Comparison of ENCODE assay signal across 9 mouse cellular contexts in the genomic region with DNA sequence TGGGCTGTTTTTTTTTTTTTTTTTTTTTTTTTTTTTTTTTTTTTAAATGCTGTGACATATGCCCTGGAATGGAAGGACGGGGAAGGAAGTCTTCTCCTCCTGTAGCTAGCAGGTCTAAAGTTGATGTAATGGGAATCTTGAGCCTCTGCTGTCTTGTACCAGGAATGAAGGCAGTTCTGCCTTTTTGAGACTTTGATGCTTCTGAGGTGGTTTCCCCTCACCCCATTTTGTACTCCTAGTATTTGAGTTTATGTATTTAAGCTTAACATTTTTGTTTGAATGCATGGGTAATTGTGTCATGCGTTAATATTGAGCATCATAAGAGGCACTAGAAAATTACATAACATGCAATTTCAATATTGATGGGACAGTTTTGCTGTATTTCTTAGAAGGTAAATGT. TPM values are rescaled to one million over a fixed set of nuclear protein-coding genes. Genes with fewer than 3 reads are reported as not detected.
DNase-seq lines count a peak whose midpoint lies in the region; ATAC-seq and TF ChIP-seq lines count a peak whose summit lies in the region.
"Had no signal": no experiment of that assay in that cellular context is flagged by ENCODE, and none has a peak within 500 bp of the region (broad histone marks: within the 10 kb centered on the region; RNA-seq: fewer than 3 reads in every experiment).

No protein-coding gene starts in this region.

- H3K9ac ChIP-seq in lung, postnatal 0 days (replicated peaks; ENCODE audit: low read depth) = no peak overlapping the region
- H3K9ac ChIP-seq in limb, embryonic 15.5 days = no peak overlapping the region
- H3K9ac ChIP-seq in stomach, embryonic 15.5 days = no peak overlapping the region

- TF ChIP-seq CTCF in lung, postnatal 0 days (IDR thresholded peaks at IDR 0.05) = no peak

- no peaks in the 10 kb centered on the region for H3K27me3 ChIP-seq in lung, postnatal 0 days (replicated peaks; ENCODE audit: insufficient read depth, low read length)
- no peaks in the 10 kb centered on the region for H3K27me3 ChIP-seq in limb, embryonic 15.5 days
- H3K27me3 ChIP-seq in stomach, embryonic 15.5 days (replicated peaks) = no peaks in the 10 kb centered on the region

- TF ChIP-seq EP300 in lung, postnatal 0 days (IDR thresholded peaks at IDR 0.05) = no peak

- 34% methylated on average over 2 of the region's 2 CpGs for WGBS in lung, postnatal 0 days
- WGBS in limb, embryonic 15.5 days = 70% methylated on average over 2 of the region's 2 CpGs
- WGBS in stomach, embryonic 15.5 days = 76% methylated on average over 2 of the region's 2 CpGs

- no peaks in the 10 kb centered on the region for H3K9me3 ChIP-seq in lung, postnatal 0 days (ENCODE audit: low read length)
- no peaks in the 10 kb centered on the region for H3K9me3 ChIP-seq in limb, embryonic 15.5 days
- no peaks in the 10 kb centered on the region for H3K9me3 ChIP-seq in stomach, embryonic 15.5 days

- DNase-seq in heart, adult 11 months = peak; percentile 18
- no peak for DNase-seq in heart, adult 18-20 months
- no peak for DNase-seq in lung, postnatal 0 days (ENCODE audit: low spot score)
- no peak for DNase-seq in lung, postnatal 36 days
- no peak for DNase-seq in spleen, adult 18-20 months
- no peak for DNase-seq in urinary bladder, postnatal 4 days (ENCODE audit: low spot score in 2 of 2)

- no peak overlapping the region for H3K27ac ChIP-seq in lung, postnatal 0 days (ENCODE audit: low read length)
- H3K27ac ChIP-seq in limb, embryonic 15.5 days = no peak overlapping the region
- H3K27ac ChIP-seq in stomach, embryonic 15.5 days = no peak overlapping the region

- H3K36me3 ChIP-seq in lung, postnatal 0 days (ENCODE audit: insufficient read depth, low read length) = no peaks in the 10 kb centered on the region
- peaks cover 17% of the 10 kb centered on the region for H3K36me3 ChIP-seq in limb, embryonic 15.5 days
- H3K36me3 ChIP-seq in stomach, embryonic 15.5 days = peaks cover 15% of the 10 kb centered on the region; the same call in 1 of the 2 replicates

- H3K4me1 ChIP-seq in lung, postnatal 0 days (ENCODE audit: insufficient read depth, low read depth, low read length) = no peaks in the 10 kb centered on the region
- H3K4me1 ChIP-seq in limb, embryonic 15.5 days = peaks cover 6% of the 10 kb centered on the region; the same call in 1 of the 2 replicates
- peaks cover 3% of the 10 kb centered on the region; the same call in 1 of the 2 replicates for H3K4me1 ChIP-seq in stomach, embryonic 15.5 days

- no peak for ATAC-seq in lung, postnatal 0 days
- no peak for ATAC-seq in limb, embryonic 15.5 days (ENCODE audit: insufficient number of reproducible peaks, low FRiP score, low TSS enrichment, low read depth)
- no peak for ATAC-seq in stomach, embryonic 15.5 days (ENCODE audit: insufficient read depth, low FRiP score, low read depth)
- ATAC-seq: CD4-positive, CD25-positive, alpha-beta regulatory T cell, adult 4 months had no signal

- H3K4me3 ChIP-seq in lung, postnatal 0 days (ENCODE audit: low read depth, low read length) = peak overlapping the region; percentile 10; the same call in 1 of the 2 replicates
- H3K4me3 ChIP-seq in limb, embryonic 15.5 days = no peak overlapping the region
- H3K4me3 ChIP-seq in stomach, embryonic 15.5 days (replicated peaks) = no peak overlapping the region

- 0 out of 2 replicates have a peak overlapping the region, but pooled peaks have one; percentile 20 for H3K4me2 ChIP-seq in lung, postnatal 0 days (replicated peaks; ENCODE audit: low read depth, low read length)
- H3K4me2 ChIP-seq in limb, embryonic 15.5 days = 0 out of 2 replicates have a peak overlapping the region, but pooled peaks have one; percentile 10
- H3K4me2 ChIP-seq in stomach, embryonic 15.5 days = peak overlapping the region; percentile 34

RNA-seq across cellular contexts. Expression of gene Atf7ip, which starts 14.4 kb away (rescaled TPM):
- 10 to 100 TPM; 59.7 to 88.7 TPM for total RNA-seq in heart, adult 18-20 months (2021)
- polyA plus RNA-seq in lung, postnatal 0 days (2015; fragmentation: Nextera tagmentation; extraction: Ambion mirVana) = 13.9 and 14.9 TPM in 2 replicates
- polyA plus RNA-seq in limb, embryonic 15.5 days (2015; fragmentation: Nextera tagmentation; extraction: Ambion mirVana) = 35.2 and 36.4 TPM in 2 replicates
- polyA plus RNA-seq in stomach, embryonic 15.5 days (2015; fragmentation: Nextera tagmentation; extraction: Ambion mirVana) = 34.6 and 38.1 TPM in 2 replicates
